ENCODE assay signal across 14 mouse cellular contexts in genomic region chr14:21892341-21892659, GRCm38 (mm10). TPM values are rescaled to one million over a fixed set of nuclear protein-coding genes. Genes with fewer than 3 reads are reported as not detected.
DNase-seq lines count a peak whose midpoint lies in the region; ATAC-seq lines count a peak whose summit lies in the region.
"Had no signal": no experiment of that assay in that cellular context is flagged by ENCODE, and none has a peak within 500 bp of the region (broad histone marks: within the 10 kb centered on the region; RNA-seq: fewer than 3 reads in every experiment).

No protein-coding gene starts in this region.

- 21% methylated on average over 6 of the region's 6 CpGs for WGBS in kidney, embryonic 15.5 days
- 45% methylated on average over 6 of the region's 6 CpGs for WGBS in hindbrain, embryonic 15.5 days
- 21% methylated on average over 6 of the region's 6 CpGs for WGBS in limb, embryonic 13.5 days

- H3K4me1 ChIP-seq in kidney, embryonic 15.5 days: peaks cover 34% of the 10 kb centered on the region
- H3K4me1 ChIP-seq in hindbrain, embryonic 15.5 days (replicated peaks): peaks cover 14% of the 10 kb centered on the region
- peaks cover 13% of the 10 kb centered on the region for H3K4me1 ChIP-seq in limb, embryonic 13.5 days

- no peak overlapping the region for H3K4me3 ChIP-seq in kidney, embryonic 15.5 days (replicated peaks)
- no peak overlapping the region for H3K4me3 ChIP-seq in hindbrain, embryonic 15.5 days
- no peak overlapping the region for H3K4me3 ChIP-seq in limb, embryonic 13.5 days

- H3K27me3 ChIP-seq in kidney, embryonic 15.5 days: no peaks in the 10 kb centered on the region
- H3K27me3 ChIP-seq in hindbrain, embryonic 15.5 days: no peaks in the 10 kb centered on the region
- peaks cover 8% of the 10 kb centered on the region; the same call in 1 of the 2 replicates for H3K27me3 ChIP-seq in limb, embryonic 13.5 days

- no peaks in the 10 kb centered on the region for H3K36me3 ChIP-seq in kidney, embryonic 15.5 days
- no peaks in the 10 kb centered on the region for H3K36me3 ChIP-seq in hindbrain, embryonic 15.5 days
- H3K36me3 ChIP-seq in limb, embryonic 13.5 days: no peaks in the 10 kb centered on the region

- DNase-seq in kidney, adult 11 months: no peak
- peak; percentile 26 for DNase-seq in yolk sac, embryonic 10.5 days (ENCODE audit: low spot score)
- DNase-seq: cerebellum, adult 9-10 months; layer of hippocampus, adult 9-11 months; right cerebral cortex, adult 18-20 months had no signal

- H3K9me3 ChIP-seq in kidney, embryonic 15.5 days (replicated peaks): no peaks in the 10 kb centered on the region
- no peaks in the 10 kb centered on the region for H3K9me3 ChIP-seq in hindbrain, embryonic 15.5 days
- H3K9me3 ChIP-seq in limb, embryonic 13.5 days: no peaks in the 10 kb centered on the region

- H3K9ac ChIP-seq in kidney, embryonic 15.5 days: no peak overlapping the region
- H3K9ac ChIP-seq in hindbrain, embryonic 15.5 days: no peak overlapping the region
- H3K9ac ChIP-seq in limb, embryonic 13.5 days: no peak overlapping the region

- peak overlapping the region; percentile 34 for H3K4me2 ChIP-seq in kidney, embryonic 15.5 days
- peak overlapping the region; percentile 19; the same call in 1 of the 2 replicates for H3K4me2 ChIP-seq in hindbrain, embryonic 15.5 days
- H3K4me2 ChIP-seq in limb, embryonic 13.5 days (replicated peaks): peak overlapping the region; percentile 47
- H3K4me2 ChIP-seq: liver, embryonic 11.5 days had no signal

- no peak for ATAC-seq in kidney, embryonic 15.5 days (replicated peaks; ENCODE audit: low FRiP score)
- no peak for ATAC-seq in hindbrain, embryonic 15.5 days (ENCODE audit: low FRiP score, low read depth)
- ATAC-seq in limb, embryonic 13.5 days (ENCODE audit: low FRiP score, low read depth): no peak
- ATAC-seq in monocyte, adult 5-6 weeks (replicated peaks; ENCODE audit: insufficient number of reproducible peaks, low FRiP score, low TSS enrichment, poor library complexity, severe bottlenecking): no peak
- ATAC-seq in inflammation-experienced regulatory T-cells, adult 6 months: no peak
- ATAC-seq: CD4-positive, CD25-positive, alpha-beta regulatory T cell, adult 4 months; forebrain, embryonic 16.5 days; midbrain, embryonic 16.5 days had no signal

- peak overlapping the region; percentile 86 for H3K27ac ChIP-seq in kidney, embryonic 15.5 days
- no peak overlapping the region; the same call in 1 of the 2 replicates for H3K27ac ChIP-seq in hindbrain, embryonic 15.5 days (replicated peaks)
- H3K27ac ChIP-seq in limb, embryonic 13.5 days: no peak overlapping the region

RNA-seq across cellular contexts. Expression of gene Comtd1, which starts 43.5 kb away (rescaled TPM):
- polyA plus RNA-seq in kidney, embryonic 15.5 days (2015; fragmentation: Nextera tagmentation; extraction: Ambion mirVana): 26.2 TPM in 2 replicates
- 59.9 and 63.0 TPM in 2 replicates for polyA plus RNA-seq in hindbrain, embryonic 15.5 days (2015; fragmentation: Nextera tagmentation; extraction: Ambion mirVana)
- polyA plus RNA-seq in limb, embryonic 13.5 days (2015; fragmentation: Nextera tagmentation; extraction: Ambion mirVana): 21.0 and 24.2 TPM in 2 replicates
- total RNA-seq in monocyte, adult 5-6 weeks (2017): 2.9 to 11.5 TPM (median 8.0 TPM) in 3 replicates
- 10 to 100 TPM; 15.0 to 21.0 (median 18.2) TPM for polyA plus RNA-seq in inflammation-experienced regulatory T-cells, adult 6 months (2017; shearing (Covaris generic))
